Mouse (Mus musculus): ENCODE results near the gene Camta1.
A peak's percentile ranks its signal among the peaks of the same experiment; 100 is the strongest.

The Camta1 gene

DNA sequence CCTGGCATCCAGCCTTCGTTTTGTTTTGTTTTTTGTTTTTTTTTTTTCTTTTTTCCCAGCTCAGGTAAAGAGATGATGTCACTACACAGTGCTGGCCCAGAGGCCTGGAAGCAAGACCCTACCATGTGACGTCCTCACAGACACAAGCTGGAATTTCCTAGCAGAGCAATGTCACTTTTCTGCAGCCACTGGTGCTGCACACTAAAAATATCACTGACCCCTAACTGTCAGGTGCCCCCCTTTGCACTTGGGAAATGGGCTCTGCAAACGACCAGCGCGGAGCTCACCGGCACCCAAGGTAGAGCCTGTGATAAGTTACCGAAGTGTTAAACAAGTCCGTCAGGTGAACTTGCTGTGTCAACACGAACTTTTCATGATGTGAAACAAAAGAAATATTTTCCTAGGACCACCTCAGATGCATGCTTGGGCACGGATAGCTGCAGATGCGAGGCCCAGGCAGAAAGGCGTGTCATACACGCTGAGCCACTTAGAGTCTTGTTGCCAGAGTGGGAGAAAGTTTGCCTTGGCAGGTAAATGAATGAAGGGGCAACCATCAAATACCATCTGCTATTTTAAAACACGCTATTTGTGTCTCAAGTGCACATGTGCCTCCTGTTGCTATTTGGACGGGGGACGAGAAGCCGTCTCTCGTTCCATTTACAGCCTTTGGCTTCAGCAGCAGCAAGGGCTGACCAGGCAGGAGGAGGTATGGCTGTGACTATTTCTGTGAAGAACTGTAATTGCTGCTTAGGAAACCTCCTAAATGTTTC lies 765.2 kb downstream of the Camta1 start:
- Histone ChIP-seq H3K27me3 (ENCODE audit: control insufficient read depth, insufficient read depth, low read length, poor library complexity, severe bottlenecking) (no peaks in the 10 kb centered on the region), H3K36me3 (ENCODE audit: control insufficient read depth, insufficient read depth, low read length, poor library complexity, severe bottlenecking) (no peaks in the 10 kb centered on the region)
- no peak for DNase-seq (ENCODE audit: low read depth, low spot score)

DNA sequence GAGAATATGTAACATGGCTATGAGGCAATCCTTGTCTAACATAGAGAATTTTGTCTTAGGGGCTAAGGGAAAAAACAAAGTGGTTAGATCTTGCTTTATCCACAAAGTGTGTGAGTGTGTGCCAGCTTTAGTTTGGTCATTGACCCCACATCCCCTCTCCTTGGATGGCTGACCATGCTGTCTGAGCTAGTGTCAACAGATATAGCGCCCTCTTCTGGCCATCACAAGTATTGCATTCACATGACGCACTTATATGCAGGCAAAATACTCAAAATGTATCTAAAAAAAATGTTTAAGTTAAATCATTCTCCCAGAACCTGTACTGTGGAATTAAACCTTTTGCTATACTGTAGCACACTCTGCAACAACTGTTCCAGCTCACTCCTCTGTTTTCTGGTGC lies 766.5 kb downstream of the Camta1 start:
- Histone ChIP-seq H3K27me3 (ENCODE audit: control insufficient read depth, insufficient read depth, low read length, poor library complexity, severe bottlenecking) (no peaks in the 10 kb centered on the region), H3K36me3 (ENCODE audit: control insufficient read depth, insufficient read depth, low read length, poor library complexity, severe bottlenecking) (no peaks in the 10 kb centered on the region)
- peak; percentile 46 for DNase-seq (ENCODE audit: low read depth, low spot score)

DNA sequence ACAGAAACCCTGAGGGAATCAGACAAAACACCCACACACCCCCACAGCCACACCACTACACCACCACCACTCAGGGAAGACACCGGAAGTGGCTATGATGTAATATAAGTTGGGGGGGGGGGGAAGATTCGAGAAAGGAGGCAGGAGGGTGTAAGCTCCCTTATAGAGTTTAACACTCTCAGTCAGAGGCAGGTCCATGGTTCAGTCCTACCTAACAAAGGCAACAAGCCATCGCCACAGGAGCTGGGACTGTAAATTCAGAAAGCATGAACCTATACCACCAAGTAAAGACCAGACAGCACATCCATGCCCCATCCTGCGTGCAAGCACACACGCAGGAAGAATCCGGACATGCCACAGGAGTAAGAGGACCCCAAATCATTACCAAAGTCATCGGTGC lies 772.4 kb downstream of the Camta1 start, which contains the start of gene Gm13090:
Gene Gm13090, plus strand, starts transcription at position 301 of the 400 bp plus-strand sequence.
- DNase-seq (ENCODE audit: low read depth, low spot score) = no peak

DNA sequence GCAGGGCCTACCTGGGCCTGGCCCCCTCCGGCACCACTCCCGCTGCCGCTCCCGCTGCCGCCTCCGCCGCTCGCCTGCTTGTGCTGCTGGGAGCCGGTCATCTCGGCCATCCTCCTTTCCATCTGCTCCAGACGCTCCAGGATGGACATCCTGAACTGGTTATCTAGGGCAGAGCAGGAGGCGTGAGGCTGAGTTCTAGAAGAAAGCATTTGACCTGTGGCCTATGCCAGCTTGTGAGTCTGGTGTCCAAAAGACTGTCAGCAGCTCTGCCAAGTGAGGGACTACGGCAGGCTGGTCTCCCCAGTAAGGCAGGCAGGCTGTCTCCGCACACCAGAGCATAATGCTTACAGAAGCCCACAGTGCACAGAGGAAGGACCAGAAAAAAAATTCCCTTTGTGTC lies 772.9 kb downstream of the Camta1 start:
- no peaks in the 10 kb centered on the region for H3K36me3 ChIP-seq (ENCODE audit: control insufficient read depth, insufficient read depth, low read length, poor library complexity, severe bottlenecking)
- no peak for DNase-seq (ENCODE audit: low read depth, low spot score)
- H3K27me3 ChIP-seq (ENCODE audit: control insufficient read depth, insufficient read depth, low read length, poor library complexity, severe bottlenecking) = no peaks in the 10 kb centered on the region

More for the DNA sequence above, 772.4 kb downstream of the Camta1 start, which contains the start of gene Gm13090:
- no peaks in the 10 kb centered on the region for H3K36me3 ChIP-seq (ENCODE audit: control insufficient read depth, insufficient read depth, low read length, poor library complexity, severe bottlenecking)
- H3K27me3 ChIP-seq (ENCODE audit: control insufficient read depth, insufficient read depth, low read length, poor library complexity, severe bottlenecking) = no peaks in the 10 kb centered on the region

DNA sequence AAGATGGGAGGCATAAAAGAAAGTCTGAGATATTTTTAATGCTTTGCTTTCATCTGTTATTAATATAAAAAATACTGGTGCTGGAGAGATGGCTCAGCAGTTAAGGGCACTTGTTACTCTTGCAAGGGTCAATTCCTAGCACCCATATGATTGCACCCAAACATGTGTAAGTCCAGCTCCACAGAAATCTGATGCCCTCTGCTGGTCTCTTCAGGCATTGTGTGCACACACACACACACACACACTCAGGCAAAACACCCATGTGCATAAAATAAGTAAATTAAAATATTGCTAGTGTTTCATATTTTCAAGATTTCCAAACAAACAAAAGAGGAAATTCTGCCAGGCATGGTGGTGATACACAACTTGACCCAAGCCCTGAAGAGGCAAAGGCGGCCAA lies 774.3 kb downstream of the Camta1 start:
- no peak for DNase-seq (ENCODE audit: low read depth, low spot score)
- Histone ChIP-seq H3K27me3 (ENCODE audit: control insufficient read depth, insufficient read depth, low read length, poor library complexity, severe bottlenecking) (no peaks in the 10 kb centered on the region), H3K36me3 (ENCODE audit: control insufficient read depth, insufficient read depth, low read length, poor library complexity, severe bottlenecking) (no peaks in the 10 kb centered on the region)

DNA sequence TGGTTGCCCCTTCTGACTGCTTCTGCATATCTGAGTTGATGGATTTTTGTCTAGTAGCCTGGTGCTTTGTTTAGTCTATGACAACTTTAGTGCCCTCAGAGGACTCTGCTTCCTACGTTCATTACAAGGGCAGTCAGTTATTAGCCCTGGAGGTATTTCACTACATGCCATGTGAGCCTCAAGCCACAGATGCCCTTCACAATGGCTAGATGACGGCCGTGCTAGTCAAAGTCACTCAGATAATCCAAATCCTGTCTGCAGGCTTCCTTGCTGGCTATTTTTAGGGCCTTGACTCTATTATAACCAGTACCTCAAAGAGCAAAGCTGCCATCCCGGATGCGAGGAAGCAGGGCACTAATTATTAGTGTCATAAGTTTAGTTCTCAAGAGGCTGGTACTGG lies 778.6 kb downstream of the Camta1 start:
- DNase-seq (ENCODE audit: low read depth, low spot score) = no peak
- Histone ChIP-seq H3K27me3 (ENCODE audit: control insufficient read depth, insufficient read depth, low read length, poor library complexity, severe bottlenecking) (no peaks in the 10 kb centered on the region), H3K36me3 (ENCODE audit: control insufficient read depth, insufficient read depth, low read length, poor library complexity, severe bottlenecking) (no peaks in the 10 kb centered on the region)

DNA sequence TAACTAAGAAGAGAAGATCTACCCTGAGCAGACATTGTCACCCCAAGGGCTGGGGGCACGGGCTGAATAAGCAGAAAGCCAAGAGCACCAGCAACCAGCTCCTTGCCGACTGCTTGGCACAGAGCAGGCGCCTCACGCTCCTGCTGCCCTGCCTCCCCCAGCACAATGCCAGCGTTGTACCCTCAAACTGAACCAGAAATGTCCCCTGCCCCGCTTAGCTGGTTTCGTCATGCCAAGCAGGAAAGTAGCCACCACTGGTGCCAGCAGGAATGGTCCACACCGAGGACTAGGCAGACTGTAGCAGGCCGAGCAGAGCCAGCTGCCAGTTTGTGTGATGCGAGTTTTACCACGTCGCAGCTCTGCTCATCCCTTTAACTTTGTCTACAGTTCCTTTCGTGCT lies 779.7 kb downstream of the Camta1 start:
- H3K27me3 ChIP-seq (ENCODE audit: control insufficient read depth, insufficient read depth, low read length, poor library complexity, severe bottlenecking) = no peaks in the 10 kb centered on the region
- DNase-seq (ENCODE audit: low read depth, low spot score) = no peak
- H3K36me3 ChIP-seq (ENCODE audit: control insufficient read depth, insufficient read depth, low read length, poor library complexity, severe bottlenecking) = no peaks in the 10 kb centered on the region

DNA sequence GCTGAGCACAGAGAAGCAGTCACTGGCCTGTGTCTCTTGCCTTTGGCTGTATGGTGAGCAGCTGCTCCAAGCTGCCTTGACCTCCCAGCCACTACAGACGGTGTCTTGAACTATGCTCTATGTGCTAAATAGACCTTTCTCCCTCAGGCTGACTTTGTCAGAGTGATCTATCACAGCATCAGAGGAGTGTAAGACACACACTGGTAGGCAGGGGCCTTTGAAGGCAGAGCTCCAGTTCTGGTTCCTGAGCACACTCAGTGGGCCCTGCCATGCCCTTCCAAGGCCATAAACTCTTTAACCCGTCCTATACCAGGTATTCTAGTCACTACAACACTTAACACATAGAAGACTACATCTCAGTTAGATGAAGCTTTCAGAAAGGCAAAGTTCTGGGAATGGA lies 780.3 kb downstream of the Camta1 start:
- DNase-seq (ENCODE audit: low read depth, low spot score) = no peak
- no peaks in the 10 kb centered on the region for H3K27me3 ChIP-seq (ENCODE audit: control insufficient read depth, insufficient read depth, low read length, poor library complexity, severe bottlenecking)
- H3K36me3 ChIP-seq (ENCODE audit: control insufficient read depth, insufficient read depth, low read length, poor library complexity, severe bottlenecking) = no peaks in the 10 kb centered on the region

DNA sequence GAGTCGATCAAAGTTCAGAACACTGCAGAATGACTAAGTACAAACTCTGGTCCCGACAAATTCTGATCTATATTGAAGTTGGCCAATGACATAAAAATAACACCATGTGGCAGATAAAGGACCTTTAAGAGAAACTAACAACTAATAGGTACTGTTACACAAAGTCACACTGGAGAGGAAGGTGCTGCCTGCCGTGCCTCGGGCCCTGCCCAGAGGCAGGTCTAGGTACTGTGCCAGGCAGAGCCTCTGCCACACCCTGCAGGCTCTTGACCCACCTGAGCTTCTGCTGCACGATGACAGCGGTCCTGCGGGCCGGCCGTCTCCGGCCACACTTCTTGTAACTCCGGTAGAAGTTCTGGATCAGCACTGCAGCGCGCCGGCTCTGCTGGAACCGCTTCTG lies 786.9 kb downstream of the Camta1 start:
- H3K36me3 ChIP-seq (ENCODE audit: control insufficient read depth, insufficient read depth, low read length, poor library complexity, severe bottlenecking) = no peaks in the 10 kb centered on the region
- no peaks in the 10 kb centered on the region for H3K27me3 ChIP-seq (ENCODE audit: control insufficient read depth, insufficient read depth, low read length, poor library complexity, severe bottlenecking)
- no peak for DNase-seq (ENCODE audit: low read depth, low spot score)

DNA sequence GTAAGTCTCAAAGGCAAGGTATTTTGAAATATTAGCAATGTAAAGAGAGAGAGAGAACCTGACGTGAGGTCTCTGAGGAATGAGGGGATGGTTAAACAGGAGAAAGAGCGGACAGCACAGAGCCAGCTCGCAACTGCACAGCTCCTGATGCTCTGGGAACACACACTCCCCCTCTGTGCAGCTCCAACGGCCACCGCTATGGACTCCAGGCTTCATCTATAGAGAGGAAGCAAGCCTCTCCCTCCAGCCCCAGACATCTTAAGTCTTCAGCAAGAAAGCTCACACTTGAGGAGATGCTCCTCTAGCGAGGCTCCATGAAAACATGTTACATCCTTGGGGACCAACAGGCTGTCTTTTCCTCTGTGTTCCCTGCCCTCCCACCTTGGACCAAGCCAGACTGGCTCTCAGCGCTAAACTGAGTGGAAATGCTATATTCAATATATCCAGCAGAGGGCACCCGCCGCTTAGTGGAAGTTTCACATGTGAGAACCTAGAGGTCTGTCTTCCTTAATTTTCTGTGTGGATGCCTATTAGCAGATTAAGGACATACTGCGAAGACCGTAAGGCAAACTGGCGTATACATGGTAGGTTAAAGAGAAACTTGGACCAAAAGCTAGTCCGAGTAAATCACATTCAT lies 788.5 kb downstream of the Camta1 start:
- peak; percentile 74 for DNase-seq (ENCODE audit: low read depth, low spot score)
- H3K36me3 ChIP-seq (ENCODE audit: control insufficient read depth, insufficient read depth, low read length, poor library complexity, severe bottlenecking) = no peaks in the 10 kb centered on the region

DNA sequence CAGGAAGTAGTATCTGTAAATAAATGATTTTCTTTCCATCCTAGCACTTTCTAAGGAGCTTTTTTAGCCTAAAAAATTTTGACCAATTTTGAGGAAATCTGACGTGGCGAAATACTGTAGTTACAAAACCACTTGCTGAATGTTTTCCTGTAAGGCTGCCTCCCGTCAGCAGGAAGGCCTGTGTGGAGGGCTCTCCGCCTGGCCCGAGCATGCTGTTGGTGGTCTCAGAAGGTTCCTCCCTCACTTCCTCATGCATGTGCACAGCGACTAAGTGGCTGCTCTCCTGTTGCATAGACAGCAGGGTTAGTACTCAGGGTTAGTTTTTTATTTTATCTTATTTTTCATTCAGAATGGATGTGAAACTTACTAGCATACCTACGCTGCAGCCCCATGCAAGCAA lies 790.7 kb downstream of the Camta1 start:
- Histone ChIP-seq H3K27me3 (ENCODE audit: control insufficient read depth, insufficient read depth, low read length, poor library complexity, severe bottlenecking) (no peaks in the 10 kb centered on the region), H3K36me3 (ENCODE audit: control insufficient read depth, insufficient read depth, low read length, poor library complexity, severe bottlenecking) (no peaks in the 10 kb centered on the region)
- DNase-seq (ENCODE audit: low read depth, low spot score) = no peak

More for the DNA sequence above, 788.5 kb downstream of the Camta1 start:
- no peaks in the 10 kb centered on the region for H3K27me3 ChIP-seq (ENCODE audit: control insufficient read depth, insufficient read depth, low read length, poor library complexity, severe bottlenecking)

DNA sequence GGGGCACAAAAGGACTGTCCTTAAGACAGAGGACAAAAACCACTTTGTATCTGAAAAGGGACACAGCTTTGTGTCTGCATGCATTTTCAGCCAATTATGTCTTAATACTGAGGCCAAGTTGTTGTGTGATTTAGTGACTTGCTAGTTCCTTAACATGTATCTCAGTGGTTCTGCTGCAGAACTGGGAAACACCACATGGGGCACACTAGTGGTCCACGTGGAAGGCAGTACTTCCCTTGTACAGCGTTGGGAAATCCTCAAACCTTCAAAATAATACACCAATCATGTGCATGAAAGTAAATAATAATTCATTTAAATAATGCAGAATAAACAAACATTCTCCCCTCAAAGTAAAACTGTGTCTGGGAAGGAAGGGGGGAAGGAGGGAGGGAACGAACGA lies 792.9 kb downstream of the Camta1 start:
- H3K27me3 ChIP-seq (ENCODE audit: control insufficient read depth, insufficient read depth, low read length, poor library complexity, severe bottlenecking) = no peaks in the 10 kb centered on the region
- H3K36me3 ChIP-seq (ENCODE audit: control insufficient read depth, insufficient read depth, low read length, poor library complexity, severe bottlenecking) = no peaks in the 10 kb centered on the region
- no peak for DNase-seq (ENCODE audit: low read depth, low spot score)

DNA sequence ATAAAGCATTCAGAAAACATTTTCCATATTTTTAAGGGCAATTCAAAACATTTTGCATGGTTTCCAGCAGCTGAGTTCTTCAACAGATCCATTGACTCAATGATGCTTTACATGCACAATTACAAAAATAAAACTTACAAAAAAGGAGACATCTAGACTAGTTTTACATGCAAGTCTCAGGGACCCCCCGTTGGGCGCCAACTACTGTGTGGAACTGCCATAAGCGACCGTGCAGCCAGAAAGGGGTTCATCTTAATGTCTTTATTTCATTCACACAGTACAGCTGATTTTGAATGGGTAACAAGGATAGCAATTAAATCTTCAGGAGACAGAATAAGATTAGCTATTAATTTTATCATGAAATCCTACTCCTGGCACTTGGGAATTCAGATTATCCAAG lies 802.1 kb downstream of the Camta1 start:
- no peak for DNase-seq (ENCODE audit: low read depth, low spot score)
- H3K27me3 ChIP-seq (ENCODE audit: control insufficient read depth, insufficient read depth, low read length, poor library complexity, severe bottlenecking) = no peaks in the 10 kb centered on the region
- no peaks in the 10 kb centered on the region for H3K36me3 ChIP-seq (ENCODE audit: control insufficient read depth, insufficient read depth, low read length, poor library complexity, severe bottlenecking)

DNA sequence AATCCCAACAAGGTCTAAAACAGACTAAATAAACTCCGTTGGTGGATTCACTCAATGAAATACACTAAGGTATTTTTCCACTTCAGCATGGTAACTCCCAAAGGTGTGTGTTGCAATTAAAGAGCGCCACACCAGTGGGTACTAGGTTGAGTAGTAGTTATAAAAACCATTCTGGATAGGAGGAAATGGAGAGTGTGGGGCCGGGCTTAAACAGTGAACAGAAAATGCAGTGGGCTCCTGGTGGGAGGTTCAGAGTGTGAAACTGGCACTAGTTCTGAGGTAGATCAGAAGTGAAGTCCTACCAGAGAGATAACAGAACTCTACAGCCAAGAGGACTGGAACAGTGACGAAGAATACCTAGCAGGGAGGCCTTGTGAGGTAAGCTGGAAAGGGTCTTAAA lies 803.0 kb downstream of the Camta1 start:
- DNase-seq (ENCODE audit: low read depth, low spot score) = no peak
- Histone ChIP-seq H3K36me3 (ENCODE audit: control insufficient read depth, insufficient read depth, low read length, poor library complexity, severe bottlenecking) (no peaks in the 10 kb centered on the region), H3K27me3 (ENCODE audit: control insufficient read depth, insufficient read depth, low read length, poor library complexity, severe bottlenecking) (no peaks in the 10 kb centered on the region)
